Mouse (Mus musculus): ENCODE measurements around the gene Chrdl1. TPM values are rescaled to one million over a fixed set of nuclear protein-coding genes. Genes with fewer than 3 reads are reported as not detected.
A peak's percentile ranks its signal among the peaks of the same experiment; 100 is the strongest.

Chrdl1 gene
- polyA plus RNA-seq, 1 experiment from 2014 or later, result 34.8 TPM

DNA sequence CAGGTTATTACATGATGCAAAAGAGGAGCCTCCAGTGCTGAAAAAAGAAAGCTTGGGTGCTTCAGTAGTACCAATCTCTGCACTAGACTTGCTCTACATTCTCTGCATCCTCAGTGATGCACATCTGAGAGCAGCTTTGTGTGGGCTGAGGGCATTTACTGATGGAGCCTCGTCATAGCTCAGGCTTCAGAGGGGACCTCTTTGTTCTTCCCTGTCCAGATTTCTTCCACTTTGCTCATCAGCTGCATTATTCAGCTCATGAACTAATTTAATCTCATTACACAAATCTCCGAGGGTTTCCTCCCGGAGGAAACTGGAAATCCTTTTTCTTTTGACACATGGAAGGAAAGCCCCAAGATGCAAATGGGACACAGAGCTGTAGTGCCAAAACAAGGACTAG is 56.5 kb downstream of the Chrdl1 start:
- Histone ChIP-seq H3K4me2 (ENCODE audit: low read depth, severe bottlenecking) (no peak overlapping the region), H3K9me3 (ENCODE audit: control insufficient read depth, low read length) (no peaks in the 10 kb centered on the region), H3K27me3 (ENCODE audit: control insufficient read depth, insufficient read depth, low read length) (0 out of 2 replicates have a peak, but pooled peaks cover 2% of the 10 kb centered on the region), H3K9ac (ENCODE audit: low read length) (no peak overlapping the region), H3K27ac (replicated peaks; ENCODE audit: low read depth, low read length) (no peak overlapping the region), H3K4me3 (ENCODE audit: low read depth, low read length) (no peak overlapping the region), H3K4me1 (ENCODE audit: control insufficient read depth, insufficient read depth, low read length) (no peaks in the 10 kb centered on the region), H3K36me3 (ENCODE audit: control insufficient read depth, insufficient read depth, low read length) (no peaks in the 10 kb centered on the region)
- DNase-seq (ENCODE audit: low spot score), result no peak
- no peak for ATAC-seq (ENCODE audit: insufficient number of reproducible peaks, low FRiP score, low TSS enrichment, low read depth)
- WGBS, result 73% methylated on average over 3 of the region's 3 CpGs

DNA sequence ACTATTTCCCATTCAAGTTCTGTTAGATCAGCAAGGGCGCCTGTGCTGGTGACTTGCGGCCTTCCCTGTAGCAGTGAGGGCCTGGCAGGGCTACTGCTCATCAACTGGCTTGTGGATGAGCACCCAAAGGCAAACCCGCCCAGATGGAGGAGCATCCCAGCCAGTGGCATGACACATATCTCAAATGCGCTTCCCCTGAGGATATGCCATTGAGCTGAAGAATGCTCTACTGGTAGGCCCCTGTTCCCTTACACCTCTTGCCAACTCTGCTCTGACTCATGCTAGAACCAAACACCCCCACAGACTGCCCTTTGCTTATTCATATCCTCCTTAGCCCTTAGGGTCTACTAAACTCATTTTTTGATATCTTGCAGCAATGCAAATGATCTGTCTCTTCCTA is 57.4 kb downstream of the Chrdl1 start:
- Histone ChIP-seq H3K9me3 (ENCODE audit: control insufficient read depth, low read length) (no peaks in the 10 kb centered on the region), H3K36me3 (ENCODE audit: control insufficient read depth, insufficient read depth, low read length) (no peaks in the 10 kb centered on the region), H3K4me3 (ENCODE audit: low read depth, low read length) (no peak overlapping the region), H3K27ac (replicated peaks; ENCODE audit: low read depth, low read length) (no peak overlapping the region), H3K4me2 (ENCODE audit: low read depth, severe bottlenecking) (no peak overlapping the region), H3K27me3 (ENCODE audit: control insufficient read depth, insufficient read depth, low read length) (0 out of 2 replicates have a peak, but pooled peaks cover 2% of the 10 kb centered on the region), H3K9ac (ENCODE audit: low read length) (no peak overlapping the region), H3K4me1 (ENCODE audit: control insufficient read depth, insufficient read depth, low read length) (no peaks in the 10 kb centered on the region)
- WGBS, result 94% methylated on average over 4 of the region's 4 CpGs
- ATAC-seq (ENCODE audit: insufficient number of reproducible peaks, low FRiP score, low TSS enrichment, low read depth) (no peak), DNase-seq (ENCODE audit: low spot score) (no peak)

DNA sequence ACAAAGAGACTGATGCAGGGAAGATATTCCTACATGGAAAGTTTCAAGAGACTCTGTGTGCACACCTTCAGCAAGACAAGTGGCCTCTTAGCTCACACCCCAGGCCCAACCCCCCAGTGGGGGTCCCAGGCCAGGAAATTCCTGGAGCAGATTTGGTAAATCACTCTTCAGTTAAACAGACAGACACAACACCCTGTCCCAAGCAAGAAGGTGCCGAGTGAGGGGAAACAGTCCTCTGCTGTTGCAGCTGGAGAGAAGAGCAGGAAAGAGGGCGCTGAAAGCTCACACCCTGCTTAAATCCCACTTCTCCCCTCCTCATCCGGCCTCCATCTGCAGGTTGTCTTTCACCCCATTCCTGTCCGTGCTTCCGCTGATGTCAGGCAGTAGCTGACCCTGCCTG is 58.2 kb downstream of the Chrdl1 start:
- ATAC-seq (ENCODE audit: insufficient number of reproducible peaks, low FRiP score, low TSS enrichment, low read depth), result no peak; the same call in 1 of the 2 replicates
- WGBS, result 56% methylated on average over 5 of the region's 5 CpGs
- Histone ChIP-seq H3K27ac (replicated peaks; ENCODE audit: low read depth, low read length) (no peak overlapping the region), H3K36me3 (ENCODE audit: control insufficient read depth, insufficient read depth, low read length) (no peaks in the 10 kb centered on the region), H3K4me1 (ENCODE audit: control insufficient read depth, insufficient read depth, low read length) (no peaks in the 10 kb centered on the region), H3K4me3 (ENCODE audit: low read depth, low read length) (no peak overlapping the region), H3K9ac (ENCODE audit: low read length) (no peak overlapping the region), H3K27me3 (ENCODE audit: control insufficient read depth, insufficient read depth, low read length) (0 out of 2 replicates have a peak, but pooled peaks cover 2% of the 10 kb centered on the region), H3K9me3 (ENCODE audit: control insufficient read depth, low read length) (no peaks in the 10 kb centered on the region; the same call in 1 of the 2 replicates), H3K4me2 (ENCODE audit: low read depth, severe bottlenecking) (no peak overlapping the region)
- peak; percentile 21 for DNase-seq (ENCODE audit: low spot score)

DNA sequence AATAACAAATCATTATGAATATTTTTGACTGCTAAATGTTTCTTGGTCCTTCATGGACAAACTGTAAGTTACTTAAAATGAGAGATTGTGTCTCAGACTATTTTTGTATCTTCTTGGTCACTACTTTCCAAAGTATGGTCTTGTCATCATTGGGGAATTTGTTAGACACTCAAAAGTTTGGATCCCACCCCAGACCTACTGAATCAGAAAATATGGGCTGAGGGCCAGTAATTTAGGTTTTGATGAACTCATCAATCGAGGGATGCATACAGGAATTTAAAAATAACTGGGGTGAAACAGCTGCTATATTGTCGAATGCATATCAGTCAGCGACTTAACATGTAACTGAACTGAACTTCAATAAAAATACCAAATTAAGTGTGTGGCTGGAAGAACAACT is 80.9 kb downstream of the Chrdl1 start:
- no peak overlapping the region for H3K4me3 ChIP-seq (ENCODE audit: low read depth, low read length)
- H3K36me3 ChIP-seq (ENCODE audit: control insufficient read depth, insufficient read depth, low read length), result no peaks in the 10 kb centered on the region
- WGBS, result 86% methylated on average over 3 of the region's 3 CpGs
- ATAC-seq (ENCODE audit: insufficient number of reproducible peaks, low FRiP score, low TSS enrichment, low read depth) (no peak), DNase-seq (ENCODE audit: low spot score) (no peak)
- H3K27ac ChIP-seq (replicated peaks; ENCODE audit: low read depth, low read length), result no peak overlapping the region
- H3K4me1 ChIP-seq (ENCODE audit: control insufficient read depth, insufficient read depth, low read length), result no peaks in the 10 kb centered on the region
- no peak overlapping the region for H3K4me2 ChIP-seq (ENCODE audit: low read depth, severe bottlenecking)
- H3K9me3 ChIP-seq (ENCODE audit: control insufficient read depth, low read length), result no peaks in the 10 kb centered on the region
- no peak overlapping the region for H3K9ac ChIP-seq (ENCODE audit: low read length)
- H3K27me3 ChIP-seq (ENCODE audit: control insufficient read depth, insufficient read depth, low read length), result no peaks in the 10 kb centered on the region; the same call in 1 of the 2 replicates

DNA sequence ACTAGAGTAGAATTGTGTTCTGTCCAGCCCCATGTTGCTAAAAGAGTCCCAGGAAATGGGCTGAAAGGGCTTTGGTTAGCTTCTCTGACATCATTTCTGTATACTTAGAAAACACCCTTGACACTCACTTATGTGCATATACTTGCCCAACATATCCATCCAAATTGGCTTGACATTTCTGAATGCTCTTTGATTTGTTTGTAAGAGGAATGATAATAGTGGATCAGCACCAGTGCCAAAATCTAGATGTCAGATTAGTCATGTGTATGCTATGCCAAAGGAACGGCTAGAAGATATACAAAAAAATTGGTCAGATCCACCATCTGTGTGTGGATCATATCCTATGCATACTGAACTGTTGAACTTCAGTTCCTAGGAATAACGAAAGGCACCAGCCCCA is 99.3 kb downstream of the Chrdl1 start:
- no peak overlapping the region for H3K27ac ChIP-seq (replicated peaks; ENCODE audit: low read depth, low read length)
- peaks cover 12% of the 10 kb centered on the region for H3K27me3 ChIP-seq (ENCODE audit: control insufficient read depth, insufficient read depth, low read length)
- no peaks in the 10 kb centered on the region for H3K4me1 ChIP-seq (ENCODE audit: control insufficient read depth, insufficient read depth, low read length)
- no peak for DNase-seq (ENCODE audit: low spot score)
- H3K36me3 ChIP-seq (ENCODE audit: control insufficient read depth, insufficient read depth, low read length), result no peaks in the 10 kb centered on the region
- H3K4me3 ChIP-seq (ENCODE audit: low read depth, low read length), result no peak overlapping the region
- ATAC-seq (ENCODE audit: insufficient number of reproducible peaks, low FRiP score, low TSS enrichment, low read depth), result no peak
- no peak overlapping the region for H3K4me2 ChIP-seq (ENCODE audit: low read depth, severe bottlenecking)
- 92% methylated on average over 2 of the region's 2 CpGs for WGBS
- H3K9me3 ChIP-seq (ENCODE audit: control insufficient read depth, low read length), result no peaks in the 10 kb centered on the region
- H3K9ac ChIP-seq (ENCODE audit: low read length), result no peak overlapping the region

DNA sequence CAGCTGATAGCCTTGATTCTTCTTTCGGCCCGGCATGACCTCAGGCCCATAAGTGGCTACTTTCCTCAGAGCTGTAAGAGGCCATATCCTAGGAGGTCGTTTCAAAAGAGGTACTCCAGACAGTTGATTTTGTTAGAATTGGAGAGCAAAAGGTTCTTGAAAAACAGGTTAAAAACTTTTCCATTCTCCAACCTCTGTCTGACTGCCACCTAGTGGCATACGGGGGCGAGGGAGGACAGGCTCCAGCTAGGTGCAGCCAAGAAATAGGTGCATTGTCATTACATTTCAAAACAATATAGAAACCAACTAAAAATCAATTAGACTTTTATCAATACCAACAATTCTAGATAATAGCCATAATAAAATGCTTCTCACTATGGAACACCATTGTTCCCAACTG is 118.9 kb downstream of the Chrdl1 start:
- WGBS, result 43% methylated on average over 5 of the region's 5 CpGs
- peak; percentile 34 for DNase-seq (ENCODE audit: low spot score)

DNA sequence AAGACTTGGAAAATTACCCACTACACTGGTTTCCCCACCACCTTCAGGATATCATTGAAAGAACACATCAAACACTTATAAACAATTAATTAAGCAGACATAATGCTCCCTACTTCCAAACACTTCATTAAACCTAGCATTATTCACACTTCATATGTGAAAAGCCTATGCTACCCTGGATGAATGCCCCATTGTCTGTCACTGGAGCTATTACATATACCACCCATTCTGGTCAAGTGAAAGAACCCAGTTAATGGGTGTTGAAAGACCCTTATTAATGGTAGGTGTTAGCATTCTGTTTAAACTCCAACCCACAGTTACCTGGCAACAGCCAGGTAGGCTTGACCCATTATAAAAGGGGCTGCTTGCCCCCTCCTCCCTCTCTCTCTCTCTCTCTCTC is 143.4 kb downstream of the Chrdl1 start:
- Histone ChIP-seq H3K36me3 (ENCODE audit: control insufficient read depth, insufficient read depth, low read length) (no peaks in the 10 kb centered on the region), H3K9me3 (ENCODE audit: control insufficient read depth, low read length) (no peaks in the 10 kb centered on the region), H3K4me1 (ENCODE audit: control insufficient read depth, insufficient read depth, low read length) (no peaks in the 10 kb centered on the region), H3K4me3 (ENCODE audit: low read depth, low read length) (no peak overlapping the region), H3K4me2 (ENCODE audit: low read depth, severe bottlenecking) (no peak overlapping the region), H3K9ac (ENCODE audit: low read length) (no peak overlapping the region), H3K27me3 (ENCODE audit: control insufficient read depth, insufficient read depth, low read length) (no peaks in the 10 kb centered on the region), H3K27ac (replicated peaks; ENCODE audit: low read depth, low read length) (no peak overlapping the region)
- DNase-seq (ENCODE audit: low spot score) (no peak), ATAC-seq (ENCODE audit: insufficient number of reproducible peaks, low FRiP score, low TSS enrichment, low read depth) (no peak)

More for the DNA sequence above, 118.9 kb downstream of the Chrdl1 start:
- Histone ChIP-seq H3K9ac (ENCODE audit: low read length) (no peak overlapping the region), H3K4me3 (ENCODE audit: low read depth, low read length) (no peak overlapping the region), H3K9me3 (ENCODE audit: control insufficient read depth, low read length) (no peaks in the 10 kb centered on the region), H3K36me3 (ENCODE audit: control insufficient read depth, insufficient read depth, low read length) (no peaks in the 10 kb centered on the region), H3K4me2 (ENCODE audit: low read depth, severe bottlenecking) (no peak overlapping the region), H3K4me1 (ENCODE audit: control insufficient read depth, insufficient read depth, low read length) (no peaks in the 10 kb centered on the region), H3K27ac (replicated peaks; ENCODE audit: low read depth, low read length) (no peak overlapping the region), H3K27me3 (ENCODE audit: control insufficient read depth, insufficient read depth, low read length) (no peaks in the 10 kb centered on the region)
- ATAC-seq (ENCODE audit: insufficient number of reproducible peaks, low FRiP score, low TSS enrichment, low read depth), result no peak

Other genes with a start within 250 kb of the Chrdl1 start
- gene Pak3, start 124.3 kb upstream of the Chrdl1 start, polyA plus RNA-seq (2014; fragmentation: Nextera tagmentation; extraction: Ambion mirVana), result 10.9 and 12.9 TPM in 2 replicates

All from limb, embryonic 11.5 days (tissue).